Mouse (Mus musculus) adrenal gland, postnatal 25 days (tissue): ENCODE measurements around the gene Kcnj4. TPM values are rescaled to one million over a fixed set of nuclear protein-coding genes. Genes with fewer than 3 reads are reported as not detected.

Source experiments
- DNase-seq: peaks from one replicate; pipeline ENCODE4 v3.0.0; 2021; ENCODE audit warnings: mixed read lengths
- total RNA-seq: library from RNA; stranded (reverse); gene quantifications from 2 replicates; pipeline ENCODE4 v1.2.3, GENCODE M21; 2021

The Kcnj4 gene
- total RNA-seq, 1 experiment from 2014 or later, result 0.27 TPM

- peak; percentile 79 for DNase-seq
Observed at GRCm38 (mm10) chr15:79455106-79455810, 49.8 kb downstream of the Kcnj4 start, which contains the start of gene Csnk1e. TSS of gene Csnk1e (minus strand) at chr15:79455566.

- no peak for DNase-seq
Observed at GRCm38 (mm10) chr15:79453831-79454230, 51.2 kb downstream of the Kcnj4 start.

GRCm38 (mm10) chr15:79448041-79448440 is 57.0 kb downstream of the Kcnj4 start:
- DNase-seq, result no peak

GRCm38 (mm10) chr15:79445786-79446654 is 59.0 kb downstream of the Kcnj4 start:
- DNase-seq, result no peak

GRCm38 (mm10) chr15:79443856-79444410 is 61.1 kb downstream of the Kcnj4 start:
- DNase-seq, result no peak

GRCm38 (mm10) chr15:79442961-79443518 is 62.0 kb downstream of the Kcnj4 start:
- no peak for DNase-seq

- DNase-seq, result no peak
Observed at GRCm38 (mm10) chr15:79442257-79442611, 62.8 kb downstream of the Kcnj4 start.

GRCm38 (mm10) chr15:79441331-79442256 is 63.4 kb downstream of the Kcnj4 start:
- DNase-seq, result peak; percentile 92

- DNase-seq, result no peak
Observed at GRCm38 (mm10) chr15:79440651-79441330, 64.2 kb downstream of the Kcnj4 start.

- DNase-seq, result peak; percentile 76
Observed at GRCm38 (mm10) chr15:79440223-79440622, 64.8 kb downstream of the Kcnj4 start.

GRCm38 (mm10) chr15:79439386-79439785 is 65.7 kb downstream of the Kcnj4 start:
- no peak for DNase-seq

GRCm38 (mm10) chr15:79438816-79439215 is 66.2 kb downstream of the Kcnj4 start:
- no peak for DNase-seq

GRCm38 (mm10) chr15:79438209-79438810 is 66.7 kb downstream of the Kcnj4 start:
- no peak for DNase-seq

GRCm38 (mm10) chr15:79437541-79438208 is 67.4 kb downstream of the Kcnj4 start:
- no peak for DNase-seq

GRCm38 (mm10) chr15:79436481-79436921 is 68.5 kb downstream of the Kcnj4 start:
- no peak for DNase-seq

GRCm38 (mm10) chr15:79435191-79435671 is 69.8 kb downstream of the Kcnj4 start:
- peak; percentile 69 for DNase-seq
